Mouse (Mus musculus): ENCODE data around the gene Tuba1a.
"Not testable (repeated sequence)": the region's sequence is repeated elsewhere in the genome, so short reads cannot be mapped to it uniquely, and the experiment has no call there.

The Tuba1a gene

GRCm38 (mm10) chr15:98954425-98955253 lies 1.1 kb upstream of the Tuba1a start:
- DNase-seq (ENCODE audit: low read depth): no peak

GRCm38 (mm10) chr15:98952751-98953400 lies 627 bp downstream of the Tuba1a start:
- no peak for DNase-seq (ENCODE audit: low read depth)

- no peak for DNase-seq (ENCODE audit: low read depth)
These were observed 1.4 kb downstream of the Tuba1a start for GRCm38 (mm10) chr15:98952063-98952455.

GRCm38 (mm10) chr15:98951122-98952062 lies 2.1 kb downstream of the Tuba1a start:
- not testable (repeated sequence) for DNase-seq (ENCODE audit: low read depth)

GRCm38 (mm10) chr15:98949607-98949892 lies 4.0 kb downstream of the Tuba1a start:
- DNase-seq (ENCODE audit: low read depth): no peak

- no peak for DNase-seq (ENCODE audit: low read depth)
These were observed 4.5 kb downstream of the Tuba1a start for GRCm38 (mm10) chr15:98948857-98949606.

- DNase-seq (ENCODE audit: low read depth): no peak
These were observed 5.1 kb downstream of the Tuba1a start for GRCm38 (mm10) chr15:98948382-98948781.

GRCm38 (mm10) chr15:98947884-98948283 lies 5.6 kb downstream of the Tuba1a start:
- no peak for DNase-seq (ENCODE audit: low read depth)

- DNase-seq (ENCODE audit: low read depth): no peak
These were observed 10.4 kb downstream of the Tuba1a start for GRCm38 (mm10) chr15:98943133-98943532.

- DNase-seq (ENCODE audit: low read depth): no peak
These were observed 11.4 kb downstream of the Tuba1a start for GRCm38 (mm10) chr15:98942081-98942480.

- peak; percentile 58 for DNase-seq (ENCODE audit: low read depth)
These were observed 12.0 kb downstream of the Tuba1a start for GRCm38 (mm10) chr15:98941539-98941938.

- DNase-seq (ENCODE audit: low read depth): no peak
These were observed 12.7 kb downstream of the Tuba1a start for GRCm38 (mm10) chr15:98940816-98941215.

GRCm38 (mm10) chr15:98934217-98934839 lies 19.2 kb downstream of the Tuba1a start, which contains the start of gene Tuba1b:
Tuba1b (minus strand) TSS chr15:98934565.
- DNase-seq (ENCODE audit: low read depth): peak; percentile 90

- peak; percentile 95 for DNase-seq (ENCODE audit: low read depth)
These were observed 19.7 kb downstream of the Tuba1a start for GRCm38 (mm10) chr15:98933833-98934216.

GRCm38 (mm10) chr15:98933004-98933671 lies 20.4 kb downstream of the Tuba1a start:
- DNase-seq (ENCODE audit: low read depth): peak; percentile 57

GRCm38 (mm10) chr15:98930998-98931397 lies 22.5 kb downstream of the Tuba1a start:
- no peak for DNase-seq (ENCODE audit: low read depth)

- peak; percentile 69 for DNase-seq (ENCODE audit: low read depth)
These were observed 23.3 kb downstream of the Tuba1a start for GRCm38 (mm10) chr15:98930017-98930734.

GRCm38 (mm10) chr15:98928598-98929240 lies 24.8 kb downstream of the Tuba1a start:
- DNase-seq (ENCODE audit: low read depth): peak; percentile 87

GRCm38 (mm10) chr15:98927566-98927965 lies 25.9 kb downstream of the Tuba1a start:
- peak; percentile 40 for DNase-seq (ENCODE audit: low read depth)
